Mouse (Mus musculus): ENCODE data around the gene Zmiz1.

The Zmiz1 gene

DNA sequence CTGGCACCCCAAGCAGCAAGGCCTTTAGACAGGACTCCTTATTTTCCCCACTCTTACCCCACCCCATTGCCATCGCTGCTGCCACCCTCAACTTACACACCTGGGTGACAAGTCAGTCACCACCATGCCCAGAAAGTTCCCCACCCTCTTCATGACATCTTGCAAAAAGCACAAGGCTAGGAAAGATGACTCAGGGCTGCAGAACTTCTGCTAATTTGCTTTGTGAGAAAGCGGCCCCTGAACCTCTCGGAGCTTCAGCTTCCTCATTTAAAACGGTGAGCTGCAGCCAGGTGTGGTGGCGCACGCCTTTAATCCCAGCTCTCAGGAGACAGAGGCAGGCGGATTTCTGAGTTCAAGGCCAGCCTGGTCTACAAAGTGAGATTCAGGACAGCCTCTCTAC, 141.4 kb downstream of the Zmiz1 start:
- no peak for DNase-seq

GRCm38 (mm10) chr14:25600951-25601350, 142.0 kb downstream of the Zmiz1 start:
- no peak for DNase-seq

- no peak for DNase-seq
Measured at GRCm38 (mm10) chr14:25602018-25602417, 143.0 kb downstream of the Zmiz1 start.

DNA sequence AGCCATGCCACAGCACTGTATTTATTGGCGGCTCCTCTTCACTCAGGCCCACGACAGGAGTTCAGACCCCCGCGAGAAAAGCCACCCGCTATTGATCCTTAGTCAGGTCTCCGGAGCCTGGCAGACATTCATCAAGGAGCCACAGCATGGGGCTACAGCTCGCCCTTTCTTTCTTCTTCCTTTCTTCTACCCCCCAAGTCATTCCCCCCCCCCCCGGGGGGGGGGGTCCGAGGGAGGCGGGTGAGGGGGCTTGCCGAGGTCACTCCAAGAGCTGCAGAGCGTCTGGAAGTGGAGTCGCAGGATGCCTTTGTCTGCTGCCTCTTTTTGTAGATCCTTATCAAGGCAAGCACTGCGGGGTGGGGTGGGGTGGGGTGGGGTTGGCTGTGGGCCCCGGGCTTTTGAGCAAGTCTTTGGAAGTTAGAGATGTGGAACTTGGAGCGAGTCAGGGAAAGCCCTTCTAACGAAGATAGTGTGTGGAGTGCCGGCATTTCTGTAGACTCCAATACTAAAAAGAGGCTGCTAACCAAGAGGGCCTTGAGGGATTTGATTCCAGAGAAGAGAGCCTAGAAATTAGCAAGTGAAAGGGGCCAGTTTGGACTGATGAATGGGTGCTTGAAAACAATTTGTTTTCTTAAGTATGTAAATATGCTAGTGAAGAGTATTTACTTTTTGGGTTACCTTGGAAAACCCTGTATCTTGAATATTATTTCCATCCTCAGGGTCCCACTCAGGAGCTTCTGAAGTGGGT, 145.6 kb downstream of the Zmiz1 start:
- no peak for DNase-seq

DNA sequence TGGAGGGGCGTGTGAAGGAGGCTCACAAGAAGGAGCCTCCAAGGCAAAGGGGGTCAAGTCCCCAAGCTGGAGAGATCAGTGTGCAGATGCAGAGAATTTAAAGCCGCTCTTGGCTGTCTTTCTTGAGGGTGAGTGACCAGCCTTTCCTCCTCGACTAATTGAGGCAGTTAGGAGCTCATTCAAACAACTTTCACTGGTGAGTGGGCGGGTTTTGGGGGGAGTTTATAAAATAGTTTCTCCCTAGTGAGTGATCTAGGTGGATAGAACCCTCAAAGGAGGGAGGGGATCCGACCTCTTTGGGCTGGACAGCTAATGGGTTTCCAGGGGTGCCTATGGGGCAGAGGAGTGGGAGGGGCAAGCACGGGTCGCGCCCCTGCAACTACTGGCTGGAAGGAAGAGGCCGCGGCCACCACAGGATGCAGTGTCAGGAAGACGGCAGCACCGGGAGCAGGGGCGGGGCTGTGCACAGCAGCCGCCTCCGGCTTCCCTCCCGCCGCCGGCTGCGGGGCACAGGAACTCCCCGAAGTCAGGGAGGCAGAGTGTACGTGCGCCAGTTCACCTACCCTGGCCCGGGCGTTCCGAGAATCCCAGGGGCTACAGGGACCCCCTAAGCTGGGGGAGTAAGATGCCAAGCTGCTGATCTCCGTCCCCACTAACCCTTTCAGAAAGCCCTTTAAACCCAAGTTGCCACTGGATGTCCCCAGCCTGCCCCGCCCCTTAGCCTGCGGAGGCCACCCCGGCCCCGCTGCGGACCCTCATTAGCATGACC, 147.6 kb downstream of the Zmiz1 start:
- peak; percentile 80 for DNase-seq

DNA sequence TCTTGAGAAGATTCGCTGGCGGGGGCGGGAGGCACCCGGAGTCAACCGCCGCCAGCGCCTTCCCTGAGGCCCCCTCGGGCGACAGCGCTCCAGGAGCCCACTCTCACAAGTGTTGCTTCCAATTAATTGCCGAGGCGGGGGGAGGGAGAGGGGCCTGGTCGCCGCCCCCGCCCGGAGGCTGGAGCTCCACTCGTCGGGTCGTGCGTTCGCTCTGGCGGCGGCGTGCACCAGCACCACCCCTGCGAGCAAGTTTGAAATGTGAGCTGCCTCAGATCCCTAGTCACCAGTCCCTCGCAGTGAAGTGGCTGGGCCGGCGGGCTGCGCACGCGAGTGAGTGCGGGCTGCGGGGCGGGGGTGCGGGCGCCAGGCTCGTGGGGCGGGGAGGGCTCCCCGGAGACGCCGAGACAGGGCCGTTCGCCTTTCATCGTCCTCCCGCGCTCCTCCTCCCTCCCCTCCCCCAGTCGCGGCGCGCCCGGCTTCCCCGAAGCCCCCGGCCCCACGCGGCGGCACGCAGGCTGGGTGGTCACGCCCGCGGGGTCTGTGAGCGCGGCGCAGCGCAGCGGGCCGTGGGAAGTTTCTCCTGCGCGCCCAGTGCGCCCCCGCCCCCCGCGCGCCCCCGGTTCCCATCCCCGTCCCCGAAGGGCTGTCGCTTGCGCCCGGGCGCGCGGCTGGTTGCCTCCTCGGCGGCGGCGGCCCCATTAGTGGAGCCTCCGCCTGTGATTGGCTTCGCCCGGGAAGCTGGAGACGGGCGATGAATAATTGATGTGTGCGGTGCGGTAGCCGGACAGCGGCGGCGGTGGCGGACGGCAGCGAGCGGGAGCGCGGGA, 148.4 kb downstream of the Zmiz1 start:
- DNase-seq = peak; percentile 65

GRCm38 (mm10) chr14:25607968-25608491, 149.0 kb downstream of the Zmiz1 start:
- DNase-seq = peak; percentile 80

DNA sequence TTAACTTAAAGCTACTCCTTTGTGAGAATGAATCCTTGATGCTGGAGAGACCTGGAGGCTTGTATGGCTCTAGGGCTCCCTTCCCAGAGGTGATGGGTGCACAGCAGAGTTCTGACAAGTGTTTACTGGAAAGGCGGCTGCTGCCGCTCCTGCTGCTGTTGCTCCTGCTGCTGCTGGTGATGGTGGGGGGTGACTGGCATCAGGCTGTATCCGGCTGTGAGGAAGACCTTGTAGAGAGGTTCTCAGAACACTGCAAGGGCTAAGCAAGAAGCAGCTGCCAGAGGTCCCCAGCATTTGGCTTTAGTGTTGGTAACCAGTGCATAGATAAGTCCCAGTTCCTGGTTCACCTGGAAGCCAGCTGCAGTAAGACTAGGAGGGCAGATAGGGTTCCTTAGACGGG, 149.6 kb downstream of the Zmiz1 start:
- DNase-seq = no peak

DNA sequence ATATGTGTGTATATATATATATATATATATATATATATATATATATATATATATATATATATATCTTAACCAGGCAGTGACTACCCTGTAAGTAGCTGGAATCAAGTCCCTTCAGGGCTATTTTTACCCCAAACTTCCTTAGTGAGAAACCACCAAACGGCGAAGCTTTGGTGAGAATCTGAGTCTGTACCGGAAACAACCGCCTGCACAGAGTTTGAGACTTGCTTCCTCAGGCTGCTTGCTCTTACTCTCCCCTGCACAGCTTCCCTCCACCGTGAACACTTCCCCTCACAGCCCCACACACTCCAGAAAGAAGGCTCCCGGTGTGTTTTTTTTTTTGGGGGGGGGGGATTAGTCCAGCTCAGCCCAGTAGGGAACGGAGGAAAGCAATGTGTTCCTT, 150.4 kb downstream of the Zmiz1 start:
- peak; percentile 73 for DNase-seq

- no peak for DNase-seq
Measured at GRCm38 (mm10) chr14:25610396-25611158, 151.6 kb downstream of the Zmiz1 start.

- DNase-seq = no peak
Measured at GRCm38 (mm10) chr14:25611159-25611697, 152.2 kb downstream of the Zmiz1 start.

GRCm38 (mm10) chr14:25611815-25612698, 153.1 kb downstream of the Zmiz1 start:
- no peak for DNase-seq

DNA sequence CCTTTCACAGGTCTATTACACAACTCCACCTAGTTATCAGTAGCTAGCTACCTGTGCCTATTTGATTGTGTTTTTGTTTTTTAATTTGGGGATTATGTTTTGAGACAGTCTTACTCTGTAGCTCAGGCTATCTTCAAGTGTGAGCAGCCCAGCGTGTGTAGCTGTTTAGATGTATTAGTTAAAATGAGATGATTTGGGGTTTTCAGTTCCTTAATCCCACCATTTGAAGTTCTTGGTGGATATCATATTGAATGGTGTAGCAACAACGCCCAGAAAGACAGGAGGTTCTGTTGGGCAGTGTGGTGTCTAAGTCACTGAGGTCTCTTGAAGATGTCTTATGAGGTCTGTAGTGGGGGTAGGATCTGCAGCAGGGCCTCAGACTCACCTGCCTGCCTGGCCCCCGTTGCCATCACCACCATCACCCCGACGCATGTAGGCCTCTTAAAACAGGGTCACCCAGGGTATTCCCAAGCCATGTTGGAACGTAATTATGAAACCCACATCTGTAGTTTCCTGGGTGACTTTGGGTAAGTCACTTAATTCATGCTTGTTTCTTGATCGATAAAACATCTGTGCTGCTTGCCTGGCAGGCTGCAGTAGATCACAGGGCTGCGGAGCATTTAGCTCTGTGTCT, 155.1 kb downstream of the Zmiz1 start:
- DNase-seq = no peak

- peak; percentile 69 for DNase-seq
Measured at GRCm38 (mm10) chr14:25614684-25615083, 155.7 kb downstream of the Zmiz1 start.

DNA sequence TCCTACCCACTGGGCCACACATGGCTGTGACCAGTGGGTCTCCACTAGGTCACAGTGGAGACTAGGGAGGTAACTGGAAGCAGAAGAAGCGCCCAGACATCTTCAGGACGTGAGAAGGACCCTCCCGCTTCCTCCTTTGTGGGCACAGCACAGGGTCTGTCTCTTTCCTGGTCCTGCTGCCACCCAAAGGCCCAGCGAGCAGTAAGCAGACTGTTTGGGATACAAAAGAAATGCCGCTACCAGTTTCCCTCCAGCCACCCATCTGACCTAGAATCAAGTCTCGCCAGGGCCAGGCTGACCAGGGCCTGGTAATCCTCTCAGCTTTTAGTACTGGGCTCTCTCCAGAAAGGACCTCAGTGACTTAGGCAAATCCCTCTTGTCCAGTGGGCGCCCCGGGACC, 156.6 kb downstream of the Zmiz1 start:
- no peak for DNase-seq

DNA sequence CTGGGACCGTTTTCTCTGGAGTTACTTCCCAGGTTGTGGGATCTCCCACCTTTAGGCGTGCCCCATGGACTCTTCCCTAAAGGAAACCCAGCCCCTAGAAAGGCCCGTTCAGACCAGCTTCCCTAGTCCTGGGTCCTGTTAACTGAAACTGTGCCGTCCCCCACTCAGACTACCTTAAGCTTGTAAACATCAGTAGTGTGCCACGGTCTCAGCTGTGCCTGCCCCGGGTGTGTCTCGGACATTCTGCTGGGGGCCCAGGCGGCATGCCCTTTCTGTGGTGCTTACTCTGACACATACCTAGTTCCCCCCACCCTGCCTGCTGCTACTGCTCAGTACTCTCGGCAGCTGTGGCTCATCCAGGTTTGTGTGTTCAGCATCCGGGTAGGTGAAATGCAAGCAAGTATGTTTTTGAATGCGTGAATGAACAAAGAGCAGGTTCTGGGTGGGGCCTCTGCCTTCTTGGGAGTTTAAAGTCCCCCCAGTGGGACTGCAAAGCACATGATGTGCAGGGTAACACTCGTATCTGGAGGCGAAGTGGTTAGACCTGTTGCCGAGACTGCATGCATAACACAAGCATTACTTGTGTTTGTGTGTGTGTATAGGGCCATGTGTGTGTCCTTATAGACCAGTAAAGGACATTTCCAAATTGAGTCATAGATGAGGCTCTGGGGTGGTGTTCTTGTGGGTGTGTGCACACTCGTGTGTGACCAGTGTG, 157.2 kb downstream of the Zmiz1 start:
- no peak for DNase-seq

DNA sequence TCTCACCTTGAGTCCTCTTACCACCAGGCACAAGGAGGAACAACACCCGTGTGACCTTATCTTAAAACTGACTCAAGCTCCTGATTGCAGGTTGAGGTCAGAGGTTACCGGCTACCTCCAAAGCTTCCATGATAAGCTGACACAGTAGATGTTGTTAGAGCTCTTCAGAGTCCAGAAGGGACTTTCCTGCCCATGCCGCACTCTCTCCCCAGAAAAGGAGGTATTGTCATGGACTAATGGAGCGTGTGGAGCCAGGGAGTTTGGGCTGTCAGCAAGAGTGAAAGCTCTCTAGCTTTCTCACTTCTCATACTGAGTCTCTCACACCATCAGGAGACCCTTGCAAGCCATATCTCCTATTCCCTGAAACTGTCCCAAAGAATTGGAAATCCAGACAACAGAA, 158.3 kb downstream of the Zmiz1 start:
- no peak for DNase-seq

DNA sequence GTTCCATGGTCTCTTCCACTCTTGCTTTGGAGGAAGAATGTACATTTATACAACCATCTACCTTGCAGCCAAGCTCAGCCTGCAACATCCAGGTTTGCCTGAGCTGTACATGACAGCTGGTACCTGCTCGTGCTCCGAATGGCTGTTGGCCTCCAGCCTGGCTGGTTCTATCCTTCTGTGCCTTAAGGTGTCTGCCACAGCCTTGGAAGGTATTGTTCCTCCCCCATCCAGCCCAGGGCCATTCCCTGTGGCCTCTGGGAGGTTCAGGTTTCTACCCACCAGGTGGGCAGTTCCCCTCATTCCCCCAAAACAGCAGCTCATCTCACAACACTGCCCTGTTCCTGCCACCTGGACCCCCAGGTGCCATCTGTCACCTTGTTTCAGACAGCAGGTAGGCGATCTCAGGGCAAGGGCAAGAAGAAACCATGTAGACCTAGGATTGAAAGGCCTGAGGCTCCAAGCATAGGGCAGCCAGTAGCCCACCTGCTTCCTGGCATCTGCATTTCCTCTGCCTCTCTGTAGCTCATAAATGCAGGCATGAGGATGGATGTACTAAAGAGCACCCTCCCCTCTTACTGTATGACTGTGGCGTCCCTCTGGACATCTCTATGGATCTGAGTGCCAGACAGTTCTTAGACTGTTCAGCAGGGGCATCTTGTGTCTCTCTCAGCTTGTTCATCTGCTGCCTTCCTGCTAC, 160.2 kb downstream of the Zmiz1 start:
- no peak for DNase-seq

DNA sequence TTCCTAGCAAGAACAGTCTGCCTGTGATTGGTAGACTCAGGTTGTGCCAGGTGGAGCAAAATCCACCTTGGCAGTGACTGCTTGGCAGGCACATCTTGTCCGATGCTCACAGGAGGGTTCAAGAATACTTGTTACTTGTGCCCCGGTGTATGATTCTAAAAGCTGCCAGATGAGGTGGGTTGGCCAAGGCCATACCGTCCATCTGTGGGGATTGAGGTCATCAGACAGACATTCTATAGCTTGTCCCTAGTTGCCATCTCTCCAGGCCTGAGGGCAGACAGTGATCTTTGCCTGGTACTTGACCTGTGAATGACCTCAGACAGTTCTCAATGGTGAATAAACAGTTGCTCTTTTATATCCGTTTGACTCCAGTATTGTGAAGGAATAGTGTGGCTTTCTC, 161.8 kb downstream of the Zmiz1 start:
- DNase-seq = no peak
